Mouse (Mus musculus) embryonic facial prominence, embryonic 10.5 days (tissue): ENCODE results near the gene Ppp3ca. TPM values are rescaled to one million over a fixed set of nuclear protein-coding genes. Genes with fewer than 3 reads are reported as not detected.

ENCODE experiments used
- microRNA-seq: library from miRNA; unstranded; fragments of <30 nt; microRNA quantifications from one replicate; pipeline ENCODE4, GENCODE M21; 2017
- polyA plus RNA-seq: library from polyadenylated mRNA; unstranded; fragments of >200 nt; fragmentation: Nextera tagmentation; extraction: Ambion mirVana; gene quantifications from 2 replicates; pipeline ENCODE4 v1.2.1, GENCODE M21; 2016

The Ppp3ca gene
- polyA plus RNA-seq, 1 experiment from 2014 or later = 32.2 TPM

Small RNA genes within 50 kb of the gene (microRNA-seq; reads per million reads assigned to microRNA genes)
- not detected for gene Gm44327
